Mouse (Mus musculus) spleen, embryonic (tissue): Measurements from ENCODE around the gene Plcb4.
"Not testable (repeated sequence)": the region's sequence is repeated elsewhere in the genome, so short reads cannot be mapped to it uniquely, and the experiment has no call there.

Experiments
- CTCF ChIA-PET: fragments of 350-600 bp; sonication (Branson Sonifier 250); formaldehyde crosslinking; loops from one replicate; lab custom pipeline; 2022; lab: Charles Lee

Plcb4 gene

GRCm38 (mm10) chr2:135673649-135674048 is 14.8 kb downstream of the Plcb4 start:
- CTCF ChIA-PET = no interaction called here

- CTCF ChIA-PET = no interaction called here
These were observed 16.5 kb downstream of the Plcb4 start for GRCm38 (mm10) chr2:135675284-135675683.

DNA sequence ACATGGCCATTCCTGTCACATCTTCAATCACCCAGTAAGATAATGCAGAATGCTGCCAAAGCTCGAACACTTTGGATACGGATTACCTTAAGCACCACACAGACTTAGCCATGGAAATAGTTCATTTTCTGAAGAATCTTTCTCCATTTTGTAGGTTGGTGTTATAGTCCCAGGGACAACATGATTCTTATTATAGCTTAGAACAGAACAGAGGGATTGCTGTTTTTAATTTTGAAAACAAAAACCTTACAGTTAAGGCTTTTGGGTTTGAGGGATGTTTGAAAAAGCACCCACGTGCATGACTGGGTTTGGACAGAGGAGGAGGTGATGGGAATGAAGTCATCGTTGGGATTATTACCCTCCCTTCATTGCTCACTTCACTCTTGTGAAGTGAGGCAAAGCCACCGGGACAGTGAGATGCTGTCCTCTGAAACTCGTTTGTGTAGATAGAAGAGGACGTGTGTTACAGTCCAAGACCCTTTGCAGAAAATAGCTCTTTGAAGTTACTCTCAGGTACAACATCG is 18.2 kb downstream of the Plcb4 start:
- CTCF ChIA-PET = no interaction called here

DNA sequence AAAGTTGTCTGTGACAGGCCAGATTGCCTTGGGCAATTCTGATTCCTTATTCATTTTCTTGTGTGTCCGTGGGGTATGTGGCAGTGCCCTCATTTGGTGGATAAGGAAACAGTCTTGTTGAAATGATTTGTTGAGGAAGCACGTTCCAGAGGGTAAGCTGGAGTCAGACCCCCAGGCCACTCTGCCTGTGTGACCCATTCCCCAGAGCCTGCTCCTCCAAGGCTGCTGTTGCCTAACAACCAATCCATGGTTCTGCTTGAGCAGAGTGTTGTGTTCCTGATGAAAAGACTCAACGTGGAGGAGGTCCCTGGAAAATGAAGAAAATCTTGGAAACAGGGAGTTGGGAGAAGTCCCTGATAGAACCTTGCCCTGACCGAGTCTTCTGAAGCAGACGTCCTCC is 18.8 kb downstream of the Plcb4 start:
- CTCF ChIA-PET = no interaction called here

DNA sequence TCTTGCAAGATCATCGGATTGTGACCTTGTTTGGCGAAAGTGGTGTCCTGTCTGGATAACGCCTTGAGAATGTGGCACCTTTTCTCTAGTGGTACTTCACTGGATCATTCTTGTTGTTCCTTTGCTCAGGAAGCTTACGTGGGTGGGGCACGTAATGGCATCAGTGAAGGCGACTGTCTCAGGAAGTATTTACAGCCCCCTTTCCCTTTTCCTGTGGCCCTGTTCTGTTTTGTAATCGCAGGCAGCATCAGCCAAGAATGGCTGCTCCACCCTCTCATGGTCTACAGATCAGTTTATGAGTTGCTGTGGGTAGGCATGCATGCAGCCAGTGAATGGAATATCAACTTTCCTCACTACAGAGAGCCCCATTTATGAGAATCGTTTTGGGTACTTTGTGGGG is 21.2 kb downstream of the Plcb4 start:
- CTCF ChIA-PET = no interaction called here

- CTCF ChIA-PET = no interaction called here
These were observed 21.8 kb downstream of the Plcb4 start for GRCm38 (mm10) chr2:135680406-135681134.

- CTCF ChIA-PET = no interaction called here
These were observed 25.1 kb downstream of the Plcb4 start for GRCm38 (mm10) chr2:135683684-135684440.

DNA sequence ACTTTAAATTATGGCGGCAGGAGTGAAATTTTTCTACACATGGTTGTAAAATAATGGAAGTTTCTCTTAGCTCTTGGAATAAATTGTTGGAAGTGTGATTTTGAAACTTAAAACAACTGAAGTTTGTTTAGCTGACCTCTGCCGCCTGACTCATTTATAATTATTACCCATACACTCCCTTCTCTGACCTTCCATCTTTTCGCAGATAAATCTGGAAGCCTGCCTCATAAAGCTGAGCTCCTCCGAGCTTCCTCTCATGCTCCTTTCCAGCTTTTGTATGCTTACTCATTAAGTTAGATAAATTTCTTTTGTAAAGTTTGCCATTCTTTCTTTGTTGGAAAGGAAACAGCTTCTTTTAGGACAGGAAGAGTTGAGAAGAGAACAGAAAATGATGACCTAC is 27.9 kb downstream of the Plcb4 start:
- CTCF ChIA-PET = no interaction called here

DNA sequence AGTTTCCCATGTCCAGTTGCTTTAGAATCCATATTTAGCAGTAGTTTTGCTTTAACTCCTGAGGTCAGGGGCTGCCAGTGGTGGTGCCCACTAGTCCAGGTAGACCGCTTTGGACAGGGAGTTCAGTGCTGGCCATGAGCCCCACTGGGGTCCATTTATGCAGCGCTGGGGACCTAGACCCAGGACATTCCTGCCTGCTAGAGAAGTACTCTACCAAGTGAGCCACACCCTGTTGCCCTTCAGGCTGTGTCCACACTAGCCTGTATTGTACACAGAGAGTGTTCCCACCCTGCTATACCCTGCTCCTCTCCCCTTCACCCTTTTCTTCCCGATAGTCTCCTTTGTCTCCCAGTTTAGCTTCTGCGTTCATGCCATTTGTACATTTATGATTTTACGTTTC is 28.8 kb downstream of the Plcb4 start:
- CTCF ChIA-PET = no interaction called here

DNA sequence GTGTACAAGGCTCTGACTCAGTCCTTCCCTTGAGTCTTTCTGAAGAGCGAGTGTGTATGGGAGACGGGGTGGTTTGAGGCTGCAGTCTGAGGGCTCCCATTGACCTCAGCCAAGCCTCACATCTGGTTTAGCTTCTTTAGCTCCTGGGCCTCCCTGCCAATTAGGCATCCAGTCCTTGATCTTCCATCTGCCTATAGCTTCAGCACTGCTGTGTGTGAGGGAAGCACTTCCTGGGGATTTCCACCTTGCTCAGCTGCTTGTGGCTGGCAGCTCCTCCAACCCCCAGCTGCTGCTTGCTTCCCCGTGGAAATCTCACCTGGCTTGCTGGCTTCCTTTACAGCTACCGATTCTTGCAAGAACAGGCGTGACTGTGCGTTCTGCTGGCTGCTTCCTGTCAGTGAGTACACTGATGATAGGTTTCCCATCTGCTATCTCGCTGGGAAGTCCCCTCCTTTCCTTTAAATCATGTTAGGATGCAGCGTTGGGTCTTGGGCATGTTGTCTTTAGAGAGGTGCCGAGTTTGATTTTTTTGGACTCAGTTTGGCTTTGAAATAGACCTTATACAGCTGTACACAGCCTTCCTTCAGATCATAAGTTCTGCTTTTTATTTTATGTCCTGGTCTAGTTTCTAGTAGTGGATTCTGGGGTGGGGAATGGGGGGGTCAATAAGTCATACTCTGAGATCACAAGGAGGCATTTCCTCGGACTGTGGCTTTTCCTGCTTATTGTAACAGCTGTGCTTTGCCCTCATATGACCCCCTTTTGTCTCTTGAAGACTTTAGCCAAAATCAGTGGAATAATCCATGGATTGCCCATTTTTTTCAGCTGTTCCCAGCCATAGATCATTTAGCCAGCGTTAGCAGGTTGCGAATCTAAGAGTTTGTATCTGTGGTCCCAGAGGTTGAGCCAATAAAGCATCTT is 34.0 kb downstream of the Plcb4 start:
- CTCF ChIA-PET = no interaction called here

GRCm38 (mm10) chr2:135700686-135701413 is 42.0 kb downstream of the Plcb4 start:
- CTCF ChIA-PET = no interaction called here

GRCm38 (mm10) chr2:135704673-135705072 is 45.9 kb downstream of the Plcb4 start:
- CTCF ChIA-PET = no interaction called here

- CTCF ChIA-PET = no interaction called here
These were observed 48.5 kb downstream of the Plcb4 start for GRCm38 (mm10) chr2:135707305-135707704.

- CTCF ChIA-PET = no interaction called here
These were observed 49.6 kb downstream of the Plcb4 start for GRCm38 (mm10) chr2:135708386-135708785.

DNA sequence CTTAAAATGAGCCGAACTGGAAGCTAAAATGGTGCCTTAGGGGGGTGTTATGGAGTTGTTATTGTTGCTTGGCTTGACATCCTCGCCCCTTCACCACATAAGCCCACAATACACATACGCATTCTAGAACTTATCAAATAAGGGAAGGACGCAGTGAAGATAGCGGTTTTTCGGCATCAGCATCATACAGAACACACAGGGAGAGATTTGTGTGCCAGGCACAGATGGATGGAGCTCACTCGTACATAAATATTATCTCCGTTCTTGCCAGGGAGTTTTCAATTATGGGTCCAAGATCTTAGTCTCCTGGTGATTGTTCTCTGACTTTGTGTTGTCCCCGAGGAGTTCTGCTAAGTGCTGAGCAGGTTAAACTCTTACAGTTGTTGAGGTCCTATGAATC is 50.0 kb downstream of the Plcb4 start:
- CTCF ChIA-PET = no interaction called here

DNA sequence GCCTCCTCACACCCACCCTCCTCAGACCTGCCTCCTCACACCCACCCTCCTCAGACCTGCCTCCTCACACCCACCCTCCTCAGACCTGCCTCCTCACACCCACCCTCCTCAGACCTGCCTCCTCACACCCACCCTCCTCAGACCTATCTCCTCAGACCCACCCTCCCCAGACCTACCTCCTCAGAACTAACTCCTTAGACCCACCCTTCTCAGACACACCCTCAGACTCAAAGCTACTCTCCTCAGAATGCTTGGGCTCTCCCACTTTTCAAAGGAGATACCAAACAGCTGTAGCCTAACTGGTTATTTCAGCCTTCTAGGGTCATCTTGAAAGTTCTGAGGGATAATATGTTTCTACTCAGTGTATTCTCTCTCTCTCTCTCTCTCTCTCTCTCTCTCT is 50.9 kb downstream of the Plcb4 start:
- CTCF ChIA-PET = not testable (repeated sequence)

DNA sequence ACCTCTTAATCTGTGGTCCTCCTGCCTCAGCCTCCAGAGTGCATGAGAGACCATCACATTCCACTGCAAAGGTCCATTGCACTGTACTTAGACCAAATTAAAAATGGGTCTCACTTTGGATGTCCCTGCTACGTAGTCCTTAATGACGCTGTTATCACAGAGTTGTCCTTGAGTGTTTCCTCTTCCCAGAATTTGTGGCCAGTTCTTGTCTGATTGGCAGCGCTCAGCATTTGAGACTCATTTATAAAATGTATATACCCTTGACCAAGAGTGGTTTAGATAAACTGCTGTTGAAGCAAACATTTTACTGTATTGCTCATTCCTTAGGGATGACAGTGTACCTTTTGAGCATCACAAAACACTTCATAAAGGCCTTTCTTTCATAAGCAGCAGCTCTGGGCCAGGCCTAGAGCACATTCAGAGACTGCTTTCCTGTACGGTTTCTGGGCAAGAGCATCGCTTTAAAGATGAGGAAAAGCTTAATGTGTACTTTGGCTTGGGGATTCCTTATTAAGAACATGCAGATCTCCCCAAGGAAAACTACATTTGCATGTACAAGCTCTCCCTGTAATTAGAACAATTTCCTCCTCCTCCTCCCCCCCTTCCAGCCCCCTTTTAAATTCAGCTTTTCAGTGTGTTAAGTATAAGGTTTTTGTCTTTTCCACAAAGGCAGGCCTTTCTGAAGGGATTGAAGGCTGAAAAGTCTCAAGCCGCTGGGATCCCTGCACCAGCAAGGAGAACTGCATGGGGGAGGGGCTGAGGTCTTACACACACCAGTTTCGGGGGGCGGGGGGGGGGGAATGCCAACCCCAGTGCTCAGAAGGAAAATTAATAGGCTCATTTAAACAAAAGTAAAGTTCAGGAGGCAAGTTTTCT is 52.5 kb downstream of the Plcb4 start:
- CTCF ChIA-PET = no interaction called here

GRCm38 (mm10) chr2:135711925-135712288 is 53.1 kb downstream of the Plcb4 start:
- CTCF ChIA-PET = no interaction called here

GRCm38 (mm10) chr2:135712331-135712730 is 53.5 kb downstream of the Plcb4 start:
- CTCF ChIA-PET = no interaction called here

DNA sequence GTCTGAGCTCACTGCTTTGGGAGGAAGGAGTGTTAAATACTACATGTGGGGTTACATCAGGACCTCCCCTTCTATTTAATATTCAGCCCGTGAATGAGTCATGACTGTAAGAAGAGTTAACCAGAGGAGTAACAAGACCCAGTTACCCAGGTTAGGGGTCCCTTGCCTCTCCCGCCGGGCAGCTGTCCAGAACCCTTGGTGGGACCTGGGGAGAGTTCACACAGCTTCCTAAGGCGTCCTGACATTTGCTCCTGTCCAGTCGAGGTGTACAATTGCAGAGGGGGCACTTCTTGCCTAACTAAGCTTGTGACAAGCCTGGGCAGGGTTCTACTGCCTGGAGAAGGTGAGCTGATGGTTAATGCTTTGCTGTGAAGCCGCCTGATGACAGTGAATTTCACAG is 54.1 kb downstream of the Plcb4 start:
- CTCF ChIA-PET = no interaction called here
